Mouse (Mus musculus) MEL (cell line): ENCODE results near the gene Hdac4.

Source experiments
- CHD1 ChIP-seq: IDR thresholded peaks from 2 replicates; pipeline ENCODE4 v1.6.1; 2012; ENCODE audit warnings: low read depth, mild to moderate bottlenecking, inconsistent platforms, low read length, improper control_type of control experiment
- CTCF ChIP-seq, 3 experiments: IDR thresholded peaks in 2 of 3; conservative IDR thresholded peaks in 1 of 3; 2 replicates each; pipeline ENCODE4 v1.5.1; 2011 to 2012; ENCODE audit warnings: low read length in 3 of 3, low read depth in 2 of 3, mild to moderate bottlenecking in 2 of 3, improper control_type of control experiment in 1 of 3, inconsistent platforms in 1 of 3, mixed read lengths in 1 of 3, moderate library complexity in 1 of 3; ENCODE audit not compliant: control insufficient read depth in 1 of 3, insufficient read depth in 1 of 3, poor library complexity in 1 of 3, severe bottlenecking in 1 of 3
- E2F4 ChIP-seq: IDR thresholded peaks from 2 replicates; pipeline ENCODE4 v1.6.1; 2011; ENCODE audit warnings: low read depth, low read length, improper control_type of control experiment, borderline replicate concordance
- EP300 ChIP-seq, 2 experiments: IDR thresholded peaks; 2 replicates each; pipeline ENCODE4 v1.6.1; 2011; ENCODE audit warnings: improper control_type of control experiment in 2 of 2, low read length in 2 of 2, low read depth in 1 of 2, mild to moderate bottlenecking in 1 of 2
- ETS1 ChIP-seq: IDR thresholded peaks from 2 replicates; pipeline ENCODE4 v1.6.1; 2012; ENCODE audit warnings: low read depth, mild to moderate bottlenecking, inconsistent platforms, low read length, improper control_type of control experiment, moderate library complexity
- GATA1 ChIP-seq: IDR thresholded peaks from 2 replicates; pipeline ENCODE4 v1.6.1; 2011; ENCODE audit warnings: low read depth, low read length, improper control_type of control experiment
- KAT2A ChIP-seq: conservative IDR thresholded peaks from 2 replicates; pipeline ENCODE4 v1.6.1; 2012; ENCODE audit warnings: low read depth, low read length, improper control_type of control experiment, inconsistent platforms
- MYC ChIP-seq: IDR thresholded peaks from 2 replicates; pipeline ENCODE4 v1.6.1; 2011; ENCODE audit warnings: low read depth, mild to moderate bottlenecking, low read length, improper control_type of control experiment, moderate library complexity
- POLR2A ChIP-seq, 2 experiments: IDR thresholded peaks; 2 replicates each; pipeline ENCODE4 v1.6.1; 2011 to 2012; ENCODE audit warnings: low read length in 2 of 2, mild to moderate bottlenecking in 2 of 2, control low read depth in 1 of 2, improper control_type of control experiment in 1 of 2, low read depth in 1 of 2, moderate library complexity in 1 of 2; ENCODE audit not compliant: control insufficient read depth in 1 of 2, insufficient read depth in 1 of 2, poor library complexity in 1 of 2
- RAD21 ChIP-seq: IDR thresholded peaks from 2 replicates; pipeline ENCODE4 v1.6.1; 2011; ENCODE audit warnings: mild to moderate bottlenecking, low read depth, low read length, improper control_type of control experiment
- TBP ChIP-seq: IDR thresholded peaks from 2 replicates; pipeline ENCODE4 v1.8.0; 2011; ENCODE audit warnings: low read depth, low read length, improper control_type of control experiment
- TCF12 ChIP-seq: IDR thresholded peaks from 2 replicates; pipeline ENCODE4 v1.6.1; 2014; ENCODE audit warnings: low read depth, mild to moderate bottlenecking, inconsistent platforms, low read length, improper control_type of control experiment, moderate library complexity

DNA sequence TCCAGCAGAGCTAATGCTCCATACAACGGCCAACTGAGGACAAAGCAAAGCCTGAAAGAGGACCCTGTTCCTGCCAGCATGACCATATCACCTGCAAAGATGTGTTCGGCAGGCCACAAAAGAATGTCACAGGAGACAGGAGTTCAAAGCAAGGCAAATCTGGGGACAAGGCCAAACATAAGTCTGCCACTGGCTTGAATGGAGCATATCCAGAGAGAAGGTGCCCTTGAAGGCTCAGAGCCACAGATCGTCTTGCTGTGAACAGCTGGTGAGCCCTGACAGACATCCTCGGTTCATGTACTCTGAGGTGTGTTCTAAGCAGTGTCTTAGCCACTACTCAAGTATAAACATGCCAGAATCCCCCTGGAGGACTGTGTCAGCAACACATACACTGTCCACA is 79.3 kb downstream of the Hdac4 start:
- TF ChIP-seq RAD21 = no peak
- TF ChIP-seq GATA1 = no peak
- TF ChIP-seq E2F4 = no peak
- no peak for TF ChIP-seq CHD1
- TF ChIP-seq KAT2A = no peak
- TF ChIP-seq POLR2A (IDR thresholded peaks at IDR 0.05; ENCODE audit: control insufficient read depth in 1 of 2, insufficient read depth in 1 of 2, low read depth in 1 of 2, low read length in 2 of 2, poor library complexity in 1 of 2) = no peak
- TF ChIP-seq EP300 (IDR thresholded peaks at IDR 0.05; ENCODE audit: low read depth in 1 of 2, low read length in 2 of 2) = no peak
- no peak for TF ChIP-seq TCF12
- TF ChIP-seq CTCF (IDR thresholded peaks at IDR 0.05 in 2 of 3, conservative IDR thresholded peaks at IDR 0.05 in 1 of 3; ENCODE audit: control insufficient read depth in 1 of 3, insufficient read depth in 1 of 3, low read depth in 2 of 3, low read length in 3 of 3, poor library complexity in 1 of 3, severe bottlenecking in 1 of 3) = no peak
- TF ChIP-seq ETS1 = no peak
- TF ChIP-seq TBP = no peak
- no peak for TF ChIP-seq MYC
